Mouse (Mus musculus): ENCODE measurements around the gene Tnks2. TPM values are rescaled to one million over a fixed set of nuclear protein-coding genes. Genes with fewer than 3 reads are reported as not detected.

The Tnks2 gene
- total and polyA plus RNA-seq, 3 experiments = 59.7 to 90.5 (median 73.1) TPM

DNA sequence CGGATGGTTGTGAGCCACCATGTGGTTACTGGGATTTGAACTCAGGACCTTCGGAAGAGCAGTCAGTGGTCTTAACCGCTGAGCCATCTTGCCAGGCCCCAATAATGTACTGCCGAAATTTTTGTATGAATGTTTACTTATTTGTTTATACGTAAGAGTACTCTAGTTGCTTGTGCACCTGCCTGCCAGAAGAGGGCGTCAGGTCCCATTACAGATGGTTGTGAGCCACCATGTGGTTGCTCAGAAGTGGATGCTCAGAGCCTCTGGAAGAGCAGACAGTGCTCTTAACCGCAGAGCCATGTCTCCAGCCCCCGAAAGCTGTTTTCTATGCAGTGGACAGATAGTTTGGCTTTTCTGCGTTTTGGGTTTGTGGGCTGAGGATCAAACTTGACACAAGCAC lies 63.7 kb downstream of the Tnks2 start:
- no peak overlapping the region for H3K4me3 ChIP-seq (replicated peaks in 1 of 3; ENCODE audit: low read depth in 2 of 3, low read length in 2 of 3, poor library complexity in 1 of 3)
- H3K4me2 ChIP-seq (ENCODE audit: insufficient read depth, low read depth, poor library complexity, severe bottlenecking) = no peak overlapping the region
- no peaks in the 10 kb centered on the region for H3K9me3 ChIP-seq (replicated peaks; ENCODE audit: low read length)
- TF ChIP-seq NRF1 (IDR thresholded peaks at IDR 0.05; ENCODE audit: low read depth, low read length) (no peak), SMC3 (IDR thresholded peaks at IDR 0.05; ENCODE audit: low read depth, low read length) (peak; percentile 48), MYC (IDR thresholded peaks at IDR 0.05; ENCODE audit: low read depth, low read length) (0 out of 2 replicates have a peak, but pooled peaks have one; percentile 45), CTCF (conservative IDR thresholded peaks at IDR 0.05 in 1 of 2, IDR thresholded peaks at IDR 0.05 in 1 of 2; ENCODE audit: low read depth in 2 of 2, low read length in 2 of 2) (peak; percentile 11 to 68; a peak in 2 of 4 replicates), MAX (IDR thresholded peaks at IDR 0.05; ENCODE audit: low read length) (0 out of 2 replicates have a peak, but pooled peaks have one; percentile 25)
- no peak overlapping the region for H3K27ac ChIP-seq (ENCODE audit: insufficient read depth, low read depth)
- no peak overlapping the region for H3K9ac ChIP-seq (ENCODE audit: insufficient read depth, low read depth)
- in situ Hi-C loops (cut with MboI; ENCODE audit: low pct_ligation_motif_present, low pct_unique_long_range_greater_than_20kb, low sequenced_read_pairs) (no loop called here), dilution Hi-C loops (cut with MboI; ENCODE audit: extremely low pct_ligation_motif_present, extremely low pct_unique_long_range_greater_than_20kb, low sequenced_read_pairs) (no loop called here)
- H3K36me3 ChIP-seq (replicated peaks in 1 of 2; ENCODE audit: control insufficient read depth in 1 of 2, insufficient read depth in 1 of 2, low read length in 1 of 2) = peaks cover 9 to 34% of the 10 kb centered on the region in 2 experiments
- no peaks in the 10 kb centered on the region for H3K79me2 ChIP-seq (replicated peaks; ENCODE audit: control insufficient read depth, extremely low read depth, insufficient read depth, poor library complexity, severe bottlenecking)
- no peaks in the 10 kb centered on the region for H3K27me3 ChIP-seq (replicated peaks)
- H3K4me1 ChIP-seq (ENCODE audit: control insufficient read depth in 1 of 2, insufficient read depth in 2 of 2) = peaks cover 4 to 7% of the 10 kb centered on the region in 2 experiments
- DNase-seq (ENCODE audit: extremely low read depth) = peak; percentile 24

- Histone ChIP-seq H3K36me3 (replicated peaks in 1 of 2; ENCODE audit: control insufficient read depth in 1 of 2, insufficient read depth in 1 of 2, low read length in 1 of 2) (no peaks in the 10 kb centered on the region), H3K27ac (ENCODE audit: insufficient read depth, low read depth) (no peak overlapping the region), H3K4me3 (replicated peaks in 1 of 3; ENCODE audit: low read depth in 2 of 3, low read length in 2 of 3, poor library complexity in 1 of 3) (no peak overlapping the region), H3K9ac (ENCODE audit: insufficient read depth, low read depth) (no peak overlapping the region), H3K4me1 (ENCODE audit: control insufficient read depth in 1 of 2, insufficient read depth in 2 of 2) (peaks cover 4 to 7% of the 10 kb centered on the region in 2 experiments), H3K9me3 (replicated peaks; ENCODE audit: low read length) (no peaks in the 10 kb centered on the region), H3K79me2 (replicated peaks; ENCODE audit: control insufficient read depth, extremely low read depth, insufficient read depth, poor library complexity, severe bottlenecking) (no peaks in the 10 kb centered on the region), H3K4me2 (ENCODE audit: insufficient read depth, low read depth, poor library complexity, severe bottlenecking) (no peak overlapping the region), H3K27me3 (replicated peaks) (no peaks in the 10 kb centered on the region)
- dilution Hi-C loops (cut with MboI; ENCODE audit: extremely low pct_ligation_motif_present, extremely low pct_unique_long_range_greater_than_20kb, low sequenced_read_pairs) = no loop called here
- TF ChIP-seq HCFC1 (IDR thresholded peaks at IDR 0.05; ENCODE audit: low read depth, low read length) (no peak), NRF1 (IDR thresholded peaks at IDR 0.05; ENCODE audit: low read depth, low read length) (no peak), MAZ (IDR thresholded peaks at IDR 0.05; ENCODE audit: low read depth, low read length) (no peak), SMC3 (IDR thresholded peaks at IDR 0.05; ENCODE audit: low read depth, low read length) (no peak), JUND (conservative IDR thresholded peaks at IDR 0.05; ENCODE audit: low read depth, low read length) (no peak), RCOR1 (conservative IDR thresholded peaks at IDR 0.05; ENCODE audit: low read depth, low read length) (no peak)
- in situ Hi-C loops (cut with MboI; ENCODE audit: low pct_ligation_motif_present, low pct_unique_long_range_greater_than_20kb, low sequenced_read_pairs) = loop anchor here (25.0 kb wide), 1 partner anchor 291 kb away; no protein-coding TSS in a partner anchor
- DNase-seq (ENCODE audit: extremely low read depth) = no peak
Observed at GRCm38 (mm10) chr19:36903377-36903776, 69.3 kb downstream of the Tnks2 start.

- Histone ChIP-seq H3K9ac (ENCODE audit: insufficient read depth, low read depth) (no peak overlapping the region), H3K4me3 (replicated peaks in 1 of 3; ENCODE audit: low read depth in 2 of 3, low read length in 2 of 3, poor library complexity in 1 of 3) (no peak overlapping the region), H3K79me2 (replicated peaks; ENCODE audit: control insufficient read depth, extremely low read depth, insufficient read depth, poor library complexity, severe bottlenecking) (no peaks in the 10 kb centered on the region), H3K9me3 (replicated peaks; ENCODE audit: low read length) (no peaks in the 10 kb centered on the region), H3K4me2 (ENCODE audit: insufficient read depth, low read depth, poor library complexity, severe bottlenecking) (no peak overlapping the region), H3K4me1 (ENCODE audit: control insufficient read depth in 1 of 2, insufficient read depth in 2 of 2) (peaks cover 4 to 7% of the 10 kb centered on the region in 2 experiments), H3K27ac (ENCODE audit: insufficient read depth, low read depth) (no peak overlapping the region), H3K36me3 (replicated peaks in 1 of 2; ENCODE audit: control insufficient read depth in 1 of 2, insufficient read depth in 1 of 2, low read length in 1 of 2) (no peaks in the 10 kb centered on the region), H3K27me3 (replicated peaks) (no peaks in the 10 kb centered on the region)
- dilution Hi-C loops (cut with MboI; ENCODE audit: extremely low pct_ligation_motif_present, extremely low pct_unique_long_range_greater_than_20kb, low sequenced_read_pairs) (no loop called here), in situ Hi-C loops (cut with MboI; ENCODE audit: low pct_ligation_motif_present, low pct_unique_long_range_greater_than_20kb, low sequenced_read_pairs) (loop anchor here (25.0 kb wide), 1 partner anchor 292 kb away; no protein-coding TSS in a partner anchor)
- no peak for TF ChIP-seq TBP (conservative IDR thresholded peaks at IDR 0.05; ENCODE audit: low read depth, low read length)
- no peak for TF ChIP-seq MAFK (IDR thresholded peaks at IDR 0.05; ENCODE audit: insufficient replicate concordance, low read length)
- TF ChIP-seq PAX5 (IDR thresholded peaks at IDR 0.05; ENCODE audit: low read length) = no peak
- no peak for DNase-seq (ENCODE audit: extremely low read depth)
Observed at GRCm38 (mm10) chr19:36904211-36905007, 70.4 kb downstream of the Tnks2 start.
